ENCODE assay signal across 20 mouse cellular contexts in genomic region chr5:129559283-129559682, GRCm38 (mm10). TPM values are rescaled to one million over a fixed set of nuclear protein-coding genes. Genes with fewer than 3 reads are reported as not detected.
A peak's percentile ranks its signal among the peaks of the same experiment; 100 is the strongest.
DNase-seq lines count a peak whose midpoint lies in the region; ATAC-seq and TF ChIP-seq lines count a peak whose summit lies in the region.
"Had no signal": no experiment of that assay in that cellular context is flagged by ENCODE, and none has a peak within 500 bp of the region (broad histone marks: within the 10 kb centered on the region; RNA-seq: fewer than 3 reads in every experiment).

No protein-coding gene starts in this region.

- no peaks in the 10 kb centered on the region for H3K4me1 ChIP-seq in heart, embryonic 12.5 days (replicated peaks)
- H3K4me1 ChIP-seq in cortical plate, adult 2 months (ENCODE audit: control insufficient read depth, insufficient read depth, low read length) = no peaks in the 10 kb centered on the region; the same call in 1 of the 2 replicates
- H3K4me1 ChIP-seq: embryonic facial prominence, embryonic 12.5 days; hindbrain, embryonic 10.5 days; hindbrain, embryonic 15.5 days had no signal

- no peak overlapping the region for H3K4me3 ChIP-seq in heart, embryonic 12.5 days
- no peak overlapping the region for H3K4me3 ChIP-seq in left cerebral cortex, adult 2 months
- no peak overlapping the region for H3K4me3 ChIP-seq in cortical plate, adult 2 months (ENCODE audit: insufficient read depth, low read length)
- no peak overlapping the region for H3K4me3 ChIP-seq in gastrocnemius, adult 2 months
- H3K4me3 ChIP-seq: embryonic facial prominence, embryonic 12.5 days; hindbrain, embryonic 10.5 days; hindbrain, embryonic 15.5 days had no signal

- no peak for ATAC-seq in heart, embryonic 12.5 days (ENCODE audit: insufficient number of reproducible peaks, low FRiP score)
- ATAC-seq: inflammation-experienced regulatory T-cells, adult 6 months; intestine, postnatal 0 days had no signal

- intact Hi-C loops in left cerebral cortex, adult 2 months (cut with DNase I) = no loop called here
- intact Hi-C loops in left cerebral cortex, postnatal 10 days (cut with DNase I) = no loop called here
- intact Hi-C loops in gastrocnemius, adult 2 months (cut with DNase I) = no loop called here

- no peak overlapping the region for H3K4me2 ChIP-seq in heart, embryonic 12.5 days
- H3K4me2 ChIP-seq: embryonic facial prominence, embryonic 12.5 days; heart, embryonic 11.5 days; hindbrain, embryonic 15.5 days had no signal

- no peak for TF ChIP-seq CTCF in left cerebral cortex, adult 2 months (IDR thresholded peaks at IDR 0.05)
- no peak for TF ChIP-seq CTCF in cortical plate, adult 2 months (IDR thresholded peaks at IDR 0.05; ENCODE audit: extremely low read depth, insufficient read depth, low read length)
- no peak for TF ChIP-seq CTCF in gastrocnemius, adult 2 months (IDR thresholded peaks at IDR 0.05)

- no peaks in the 10 kb centered on the region for H3K27me3 ChIP-seq in heart, embryonic 12.5 days (replicated peaks)
- H3K27me3 ChIP-seq: embryonic facial prominence, embryonic 12.5 days; hindbrain, embryonic 15.5 days had no signal

- no peak for TF ChIP-seq POLR2A in cortical plate, adult 2 months (IDR thresholded peaks at IDR 0.05; ENCODE audit: extremely low read depth, insufficient read depth, low read length)

- 77% methylated on average over 11 of the region's 11 CpGs for WGBS in heart, embryonic 12.5 days

- no peak overlapping the region for H3K27ac ChIP-seq in heart, embryonic 12.5 days (ENCODE audit: poor library complexity, severe bottlenecking)
- H3K27ac ChIP-seq in left cerebral cortex, adult 2 months = peak overlapping the region; percentile 20; the same call in 1 of the 2 replicates
- peak overlapping the region; percentile 64 for H3K27ac ChIP-seq in cortical plate, adult 2 months (ENCODE audit: insufficient read depth, low read length)
- no peak overlapping the region for H3K27ac ChIP-seq in gastrocnemius, adult 2 months
- H3K27ac ChIP-seq: embryonic facial prominence, embryonic 12.5 days; hindbrain, embryonic 10.5 days; hindbrain, embryonic 15.5 days had no signal

- no peaks in the 10 kb centered on the region for H3K9me3 ChIP-seq in heart, embryonic 12.5 days (replicated peaks)
- H3K9me3 ChIP-seq: embryonic facial prominence, embryonic 12.5 days; hindbrain, embryonic 10.5 days; hindbrain, embryonic 15.5 days had no signal

- peaks cover 86% of the 10 kb centered on the region for H3K36me3 ChIP-seq in heart, embryonic 12.5 days

- no peak overlapping the region for H3K9ac ChIP-seq in heart, embryonic 12.5 days
- H3K9ac ChIP-seq: embryonic facial prominence, embryonic 12.5 days; hindbrain, embryonic 15.5 days had no signal

- peak; percentile 92 for DNase-seq in heart, adult 11 months
- DNase-seq in left cerebral cortex, adult 2 months (ENCODE audit: extremely low spot score in 1 of 2, low spot score in 2 of 2) = no peak
- DNase-seq in left cerebral cortex, postnatal 10 days (ENCODE audit: extremely low spot score in 1 of 2, low spot score in 2 of 2) = no peak
- no peak for DNase-seq in gastrocnemius, adult 2 months
- DNase-seq in embryo, embryonic 10.5 days (ENCODE audit: low spot score) = no peak
- DNase-seq: adrenal gland, postnatal 10 days; cerebellum, adult 9-11 months; cerebellum, postnatal 36 days; embryo, embryonic 11 days; gastrocnemius, postnatal 25 days; kidney, adult 8-10 months had no signal

RNA-seq across cellular contexts. Expression of gene Mmp17, which starts 24.7 kb away (rescaled TPM):
- 0.65 and 1.2 TPM in 2 replicates for polyA plus RNA-seq in heart, embryonic 12.5 days (2016; fragmentation: Nextera tagmentation; extraction: Ambion mirVana)
- 100 to 1,000 TPM; 107 to 113 TPM for total RNA-seq in left cerebral cortex, adult 2 months (2021)
- total RNA-seq in left cerebral cortex, postnatal 10 days (2021) = 10 to 100 TPM; 62.2 to 62.9 TPM
- polyA plus RNA-seq in cortical plate, adult 2 months (2012; rRNA removed) = 83.9 and 90.5 TPM in 2 replicates
- total RNA-seq in gastrocnemius, adult 2 months (2021) = under 1 TPM; 0.26 to 0.39 TPM
- total RNA-seq: granulocyte monocyte progenitor cell, adult 5-6 weeks had no signal

RNA-seq across cellular contexts. Expression of gene Sfswap, which starts 58.3 kb away (rescaled TPM):
- 29.3 and 31.2 TPM in 2 replicates for polyA plus RNA-seq in heart, embryonic 12.5 days (2016; fragmentation: Nextera tagmentation; extraction: Ambion mirVana)
- 100 to 1,000 TPM; 108 to 118 TPM for total RNA-seq in left cerebral cortex, adult 2 months (2021)
- 100 to 1,000 TPM; 125 to 134 TPM for total RNA-seq in left cerebral cortex, postnatal 10 days (2021)
- 145 and 164 TPM in 2 replicates for polyA plus RNA-seq in cortical plate, adult 2 months (2012; rRNA removed)
- 10 to 100 TPM; 24.5 to 26.3 TPM for total RNA-seq in gastrocnemius, adult 2 months (2021)

Comparison
In these comparisons a context has a peak if more than half of its experiments do, and no peak if none do; other contexts are left out.
1. H3K27ac ChIP-seq: peak in left cerebral cortex, adult 2 months (single experiment) and cortical plate, adult 2 months (single experiment); none in heart, embryonic 12.5 days (single experiment) and gastrocnemius, adult 2 months (single experiment).
2. RNA of gene Mmp17, which starts 24.7 kb away (total RNA-seq): 107 to 113 TPM in left cerebral cortex, adult 2 months and 62.2 to 62.9 TPM in left cerebral cortex, postnatal 10 days; 0.26 to 0.39 TPM in gastrocnemius, adult 2 months; every median in the first group is over 10 times any median in the second.